Mouse (Mus musculus) retina, adult 2 months (tissue): ENCODE measurements around the gene Il34.

Experiments
- DNase-seq: peaks from one replicate; pipeline ENCODE4 v3.0.0-alpha.2; 2012; ENCODE audit warnings: low read depth, low spot score

The Il34 gene

DNA sequence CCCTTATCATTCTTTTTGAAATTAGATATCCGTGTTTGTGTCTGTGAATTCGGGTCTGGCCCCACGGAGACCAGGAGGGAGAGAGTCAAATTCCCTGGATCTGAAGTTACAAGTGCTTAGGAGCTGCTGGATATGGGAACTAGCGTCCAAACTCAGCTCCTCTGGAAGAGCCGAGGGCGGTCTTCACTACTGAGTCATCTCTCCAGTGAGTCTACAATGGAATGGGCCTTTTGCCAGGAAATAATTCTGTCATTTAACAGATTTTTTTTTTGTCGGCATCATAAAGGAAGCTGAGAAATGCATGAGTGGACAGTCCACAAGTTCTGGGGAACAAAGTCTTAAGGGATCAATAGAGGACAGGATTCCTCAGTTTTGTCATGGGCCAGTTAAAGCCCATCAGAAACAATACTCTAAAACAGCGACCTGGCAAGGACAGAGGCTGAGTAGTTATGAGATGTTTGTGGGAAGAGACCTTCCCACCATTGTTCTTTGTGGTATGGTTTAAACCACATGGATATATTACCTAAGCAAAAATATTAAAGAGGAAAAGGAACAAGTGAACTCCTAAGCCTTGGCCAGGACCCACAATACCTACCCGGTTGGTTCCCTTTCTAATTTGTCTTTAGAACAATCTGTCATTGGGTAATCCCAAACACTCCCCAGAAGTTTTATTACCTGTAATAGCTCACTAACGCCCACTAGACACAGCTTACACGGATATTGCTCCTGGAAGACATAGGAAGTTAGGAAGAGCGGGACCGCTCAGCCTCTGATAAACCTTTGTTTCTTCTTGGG, 25.6 kb downstream of the Il34 start:
- DNase-seq: no peak

GRCm38 (mm10) chr8:110776335-110776734, 29.4 kb downstream of the Il34 start:
- DNase-seq: no peak

- DNase-seq: no peak
Measured at GRCm38 (mm10) chr8:110775721-110776120, 30.0 kb downstream of the Il34 start.

DNA sequence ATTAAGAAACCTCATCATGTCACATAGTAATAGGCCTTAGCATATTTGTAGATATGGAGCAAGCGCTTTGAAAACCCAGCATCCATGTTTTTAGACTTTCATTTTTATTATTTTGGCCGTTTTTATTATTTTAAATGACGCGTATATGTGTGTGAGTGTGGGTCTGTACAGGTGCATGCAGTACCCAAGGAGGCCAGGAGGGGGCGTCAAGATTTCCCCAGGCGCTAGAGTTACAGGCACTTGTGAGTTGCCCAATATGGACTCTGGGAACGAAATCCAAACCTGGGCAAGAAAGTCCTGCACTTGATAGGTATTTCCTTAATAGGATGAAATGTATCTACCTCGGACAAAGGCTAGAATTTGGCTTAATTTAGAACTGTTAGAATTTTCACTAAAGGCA, 30.4 kb downstream of the Il34 start:
- DNase-seq: no peak

- DNase-seq: no peak
Measured at GRCm38 (mm10) chr8:110774725-110775124, 31.0 kb downstream of the Il34 start.

DNA sequence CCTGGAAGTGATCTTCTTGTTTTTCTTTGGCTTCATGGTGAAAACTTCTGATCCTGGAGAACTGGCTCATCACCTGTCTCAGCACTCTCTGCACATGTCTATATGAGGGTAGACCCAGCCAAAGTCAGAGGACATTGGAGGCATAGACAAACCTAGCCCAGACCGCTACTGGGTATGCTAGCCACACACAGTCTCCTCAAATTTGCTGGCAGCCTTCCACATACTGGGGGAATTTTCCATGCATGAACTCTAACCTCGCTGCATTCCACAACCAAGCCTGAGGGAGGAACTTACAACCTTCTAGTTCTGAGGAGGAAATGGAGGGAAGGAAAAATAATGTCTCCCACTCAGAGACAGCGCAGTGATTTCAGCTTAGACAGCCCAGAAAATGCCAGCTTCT, 31.7 kb downstream of the Il34 start:
- DNase-seq: no peak

DNA sequence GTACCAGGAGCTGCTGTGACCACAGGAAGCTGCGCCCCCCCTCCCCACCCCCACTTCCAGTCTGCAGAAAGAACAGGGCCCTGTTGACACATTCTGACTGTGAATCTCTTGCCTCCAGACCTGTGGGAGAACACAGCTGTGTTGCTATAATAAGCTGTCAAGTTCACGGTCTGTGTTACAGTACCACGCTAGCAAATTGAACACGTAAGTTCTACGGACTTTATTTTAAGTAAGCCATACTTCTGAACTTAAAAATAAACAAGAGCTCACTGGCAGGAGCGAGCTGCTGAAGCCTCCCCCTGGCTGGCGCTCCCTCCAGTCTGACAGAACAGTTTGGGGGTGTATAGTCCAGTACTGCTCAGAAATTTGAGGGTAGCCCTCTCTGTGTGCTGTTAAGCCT, 33.3 kb downstream of the Il34 start:
- DNase-seq: no peak

DNA sequence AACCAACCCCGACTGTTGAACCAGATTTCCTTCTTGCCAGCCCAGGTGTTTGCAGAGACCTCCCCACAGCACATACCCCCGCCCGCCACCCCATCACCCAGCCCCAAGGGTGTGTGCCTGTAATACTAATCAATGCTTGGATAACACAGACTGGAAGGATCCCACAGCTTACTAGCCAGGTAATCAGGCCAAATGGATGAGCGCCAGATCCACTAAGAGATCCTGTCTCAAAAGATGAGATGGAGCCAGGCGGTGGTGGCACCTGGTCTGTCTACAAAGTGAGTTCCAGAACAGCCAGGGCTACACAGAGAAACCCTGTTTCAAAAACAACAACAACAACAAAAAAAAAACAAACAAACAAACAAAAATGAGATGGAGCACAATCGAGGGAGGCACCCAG, 38.5 kb downstream of the Il34 start:
- no peak for DNase-seq

DNA sequence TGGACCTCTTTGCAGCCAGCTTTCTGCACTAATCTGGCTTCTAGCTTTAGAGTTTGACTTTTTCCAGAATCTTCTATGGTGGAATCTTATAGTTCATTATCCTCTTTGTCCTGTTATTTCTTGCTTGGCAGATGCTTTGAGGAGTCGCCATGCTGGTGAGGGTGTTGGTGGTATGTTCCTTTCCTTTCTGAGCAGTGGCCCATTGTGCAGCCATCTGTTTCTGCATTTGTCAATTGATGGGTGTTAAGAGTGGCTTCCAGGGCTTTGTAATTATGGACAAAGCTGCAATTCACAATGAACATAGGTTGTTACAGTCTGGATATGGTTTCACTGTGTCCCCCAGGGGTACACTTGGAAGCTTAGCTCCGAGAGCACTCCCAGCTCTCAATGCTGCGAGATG, 41.1 kb downstream of the Il34 start:
- no peak for DNase-seq

- DNase-seq: no peak
Measured at GRCm38 (mm10) chr8:110761988-110762387, 43.7 kb downstream of the Il34 start.

- no peak for DNase-seq
Measured at GRCm38 (mm10) chr8:110761185-110761584, 44.5 kb downstream of the Il34 start.

- DNase-seq: no peak
Measured at GRCm38 (mm10) chr8:110760280-110760940, 45.3 kb downstream of the Il34 start.

- no peak for DNase-seq
Measured at GRCm38 (mm10) chr8:110756196-110756595, 49.5 kb downstream of the Il34 start.

- no peak for DNase-seq
Measured at GRCm38 (mm10) chr8:110755511-110756170, 50.1 kb downstream of the Il34 start.

GRCm38 (mm10) chr8:110754713-110755112, 51.0 kb downstream of the Il34 start:
- DNase-seq: no peak

GRCm38 (mm10) chr8:110751490-110751889, 54.2 kb downstream of the Il34 start:
- DNase-seq: no peak

DNA sequence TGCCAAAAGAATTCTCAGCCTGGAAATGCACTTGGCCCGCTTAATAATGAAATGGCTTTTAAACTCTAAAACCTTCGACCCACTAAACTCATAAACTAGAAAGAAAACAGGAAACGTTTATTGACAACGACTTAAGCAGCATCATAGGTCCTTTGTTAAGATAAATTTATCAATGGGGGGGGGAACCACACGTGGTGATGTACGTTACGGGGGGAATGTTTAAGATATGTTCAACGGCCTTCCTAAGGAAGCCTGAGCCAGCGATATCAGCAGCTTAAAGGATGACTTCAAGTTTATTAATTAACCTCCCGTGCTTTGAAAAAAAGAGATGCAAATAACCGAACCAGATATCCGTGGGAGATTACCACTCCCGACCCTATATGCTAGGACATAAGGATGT, 55.5 kb downstream of the Il34 start:
- no peak for DNase-seq

DNA sequence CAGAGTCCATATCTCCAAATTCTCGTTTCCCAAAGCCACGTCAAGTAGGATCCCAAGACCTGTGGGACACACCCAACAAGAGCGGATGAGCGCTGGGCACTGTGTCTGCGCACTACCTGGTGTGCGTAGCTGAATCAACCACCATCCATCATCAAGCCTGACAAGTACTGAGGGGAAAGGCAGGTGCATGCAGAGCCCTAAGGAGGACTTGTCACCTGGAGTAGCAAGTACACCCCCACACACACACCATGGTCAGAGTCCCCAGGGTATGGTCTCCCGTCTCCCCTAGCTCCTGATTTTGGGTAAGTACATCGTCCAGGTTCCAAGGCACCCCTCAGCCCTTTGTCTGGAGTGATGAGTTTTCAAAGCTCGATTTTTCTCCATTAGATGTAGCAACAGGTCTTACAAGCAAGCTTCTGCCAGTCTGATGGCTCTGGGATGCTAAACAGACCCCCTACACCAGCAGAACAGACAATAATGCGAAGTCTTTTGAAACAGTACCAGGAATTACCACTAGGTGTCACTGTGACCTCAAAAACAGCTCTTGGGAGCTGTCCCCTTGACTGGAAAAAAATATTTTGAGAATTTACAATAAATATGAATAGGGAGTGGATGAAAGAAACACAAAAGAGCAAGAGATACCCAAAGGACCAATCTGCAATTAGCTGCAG, 56.1 kb downstream of the Il34 start:
- DNase-seq: peak; percentile 38

DNA sequence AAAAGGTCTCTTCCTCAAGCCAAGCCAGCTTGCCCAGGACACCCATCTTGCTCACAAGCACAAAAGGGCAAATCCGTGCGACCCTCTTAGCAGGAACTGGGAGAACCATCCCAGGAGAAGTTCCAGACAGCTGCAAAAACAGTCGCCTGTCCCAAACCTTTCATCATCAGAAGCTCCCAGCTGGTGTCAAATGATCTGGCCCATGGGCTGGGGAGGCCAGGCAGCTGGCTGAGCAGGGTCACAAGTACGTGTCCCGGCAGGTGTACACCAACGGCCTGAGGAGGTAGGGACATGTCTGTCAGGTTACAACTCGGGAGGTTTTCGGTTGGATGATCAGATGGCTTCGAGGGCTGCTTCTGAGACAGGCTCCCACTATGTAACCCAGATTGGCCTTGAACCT, 59.1 kb downstream of the Il34 start:
- no peak for DNase-seq

GRCm38 (mm10) chr8:110745162-110745561, 60.6 kb downstream of the Il34 start:
- no peak for DNase-seq

DNA sequence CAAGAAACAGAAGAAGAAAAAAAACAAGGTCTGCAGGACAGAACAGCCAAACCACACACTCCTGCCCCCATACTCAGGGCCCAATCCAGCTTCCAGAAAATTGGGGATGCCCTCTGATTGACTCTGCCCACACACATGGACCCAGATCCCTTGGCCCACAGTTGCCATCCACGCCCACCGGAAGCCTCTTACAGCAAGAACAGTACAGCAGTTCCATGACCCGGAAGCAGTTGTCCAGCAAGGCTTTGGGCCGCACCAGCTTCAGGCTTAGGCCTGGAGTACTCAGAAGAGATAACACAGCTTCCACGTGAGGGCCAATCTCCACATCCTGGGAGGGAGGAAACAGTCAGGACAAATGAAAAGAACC, 63.3 kb downstream of the Il34 start:
- no peak for DNase-seq

DNA sequence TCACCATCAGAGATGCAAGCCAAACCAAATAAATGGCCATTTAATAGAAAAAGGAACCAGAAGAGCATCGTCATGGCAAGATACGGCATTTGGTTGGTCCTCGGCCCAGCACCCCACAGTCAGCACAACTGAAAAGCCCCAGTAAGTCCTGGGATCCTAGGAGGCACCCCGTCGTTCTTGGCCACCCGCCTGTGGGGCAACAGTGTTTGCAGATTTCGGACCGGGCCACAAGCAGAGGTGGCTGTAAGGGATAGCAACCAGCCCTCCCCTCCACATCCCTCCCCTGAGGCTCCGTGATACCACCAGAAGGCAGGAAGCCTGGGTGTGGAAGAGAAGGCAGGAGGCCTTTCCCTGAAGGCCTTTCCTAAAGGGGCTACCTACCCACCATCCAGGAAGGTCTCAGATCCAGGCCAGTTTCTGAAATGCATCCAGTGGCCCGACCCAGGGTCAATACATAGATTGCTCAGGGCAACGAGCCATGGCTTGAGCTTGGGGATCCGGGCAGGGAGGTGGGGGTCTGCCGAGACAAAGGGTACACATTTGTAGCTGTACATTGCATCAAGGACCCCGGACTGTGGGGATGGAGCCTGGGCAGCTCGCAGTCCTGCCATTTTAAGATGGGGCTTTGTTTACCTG, 63.8 kb downstream of the Il34 start:
- no peak for DNase-seq
